Mouse (Mus musculus): ENCODE measurements around the gene Fastk. TPM values are rescaled to one million over a fixed set of nuclear protein-coding genes. Genes with fewer than 3 reads are reported as not detected.
A peak's percentile ranks its signal among the peaks of the same experiment; 100 is the strongest.

Gene Fastk
- polyA plus RNA-seq, 1 experiment from 2014 or later, result 143 TPM

GRCm38 (mm10) chr5:24477909-24478308, 32.8 kb upstream of the Fastk start:
- H3K9me3 ChIP-seq (ENCODE audit: low read length), result no peaks in the 10 kb centered on the region
- no peak overlapping the region for H3K4me2 ChIP-seq (replicated peaks; ENCODE audit: low read depth, low read length)
- WGBS, result 56% methylated on average over 9 of the region's 9 CpGs
- H3K4me3 ChIP-seq (ENCODE audit: low read length), result no peak overlapping the region
- ATAC-seq (ENCODE audit: low FRiP score, low TSS enrichment), result no peak
- no peak overlapping the region for H3K9ac ChIP-seq (replicated peaks; ENCODE audit: low read length)
- H3K4me1 ChIP-seq (ENCODE audit: insufficient read depth, low read length), result peaks cover 37% of the 10 kb centered on the region
- H3K27ac ChIP-seq (ENCODE audit: low read length), result no peak overlapping the region
- peaks cover 39% of the 10 kb centered on the region for H3K36me3 ChIP-seq (ENCODE audit: insufficient read depth, low read length)
- H3K27me3 ChIP-seq (ENCODE audit: insufficient read depth, low read length), result no peaks in the 10 kb centered on the region; the same call in 1 of the 2 replicates

GRCm38 (mm10) chr5:24475476-24476241, 30.6 kb upstream of the Fastk start:
- Histone ChIP-seq H3K4me3 (ENCODE audit: low read length) (peak overlapping the region; percentile 54), H3K27ac (ENCODE audit: low read length) (no peak overlapping the region), H3K27me3 (ENCODE audit: insufficient read depth, low read length) (no peaks in the 10 kb centered on the region; the same call in 1 of the 2 replicates), H3K36me3 (ENCODE audit: insufficient read depth, low read length) (peaks cover 38% of the 10 kb centered on the region), H3K4me2 (replicated peaks; ENCODE audit: low read depth, low read length) (peak overlapping the region; percentile 85), H3K9me3 (ENCODE audit: low read length) (no peaks in the 10 kb centered on the region), H3K4me1 (ENCODE audit: insufficient read depth, low read length) (peaks cover 27% of the 10 kb centered on the region), H3K9ac (replicated peaks; ENCODE audit: low read length) (no peak overlapping the region)
- peak; percentile 21; the same call in 1 of the 2 replicates for ATAC-seq (ENCODE audit: low FRiP score, low TSS enrichment)
- WGBS, result 79% methylated on average over 6 of the region's 6 CpGs

GRCm38 (mm10) chr5:24474723-24475261, 29.7 kb upstream of the Fastk start:
- Histone ChIP-seq H3K4me3 (ENCODE audit: low read length) (peak overlapping the region; percentile 54), H3K4me2 (replicated peaks; ENCODE audit: low read depth, low read length) (peak overlapping the region; percentile 85), H3K9ac (replicated peaks; ENCODE audit: low read length) (peak overlapping the region; percentile 64), H3K27ac (ENCODE audit: low read length) (no peak overlapping the region), H3K27me3 (ENCODE audit: insufficient read depth, low read length) (no peaks in the 10 kb centered on the region; the same call in 1 of the 2 replicates), H3K4me1 (ENCODE audit: insufficient read depth, low read length) (peaks cover 27% of the 10 kb centered on the region), H3K36me3 (ENCODE audit: insufficient read depth, low read length) (peaks cover 29% of the 10 kb centered on the region), H3K9me3 (ENCODE audit: low read length) (no peaks in the 10 kb centered on the region)
- WGBS, result 2% methylated on average over 67 of the region's 67 CpGs
- ATAC-seq (ENCODE audit: low FRiP score, low TSS enrichment), result no peak

GRCm38 (mm10) chr5:24474025-24474722, 29.1 kb upstream of the Fastk start:
- Histone ChIP-seq H3K36me3 (ENCODE audit: insufficient read depth, low read length) (peaks cover 24% of the 10 kb centered on the region), H3K4me1 (ENCODE audit: insufficient read depth, low read length) (peaks cover 27% of the 10 kb centered on the region), H3K4me3 (ENCODE audit: low read length) (peak overlapping the region; percentile 54), H3K9me3 (ENCODE audit: low read length) (no peaks in the 10 kb centered on the region), H3K27me3 (ENCODE audit: insufficient read depth, low read length) (no peaks in the 10 kb centered on the region; the same call in 1 of the 2 replicates), H3K27ac (ENCODE audit: low read length) (no peak overlapping the region), H3K4me2 (replicated peaks; ENCODE audit: low read depth, low read length) (peak overlapping the region; percentile 85), H3K9ac (replicated peaks; ENCODE audit: low read length) (peak overlapping the region; percentile 64)
- WGBS, result 4% methylated on average over 66 of the region's 77 CpGs
- ATAC-seq (ENCODE audit: low FRiP score, low TSS enrichment), result peak; percentile 32

GRCm38 (mm10) chr5:24472884-24473619, 28.0 kb upstream of the Fastk start:
- no peak overlapping the region for H3K27ac ChIP-seq (ENCODE audit: low read length)
- ATAC-seq (ENCODE audit: low FRiP score, low TSS enrichment), result 0 out of 2 replicates have a peak, but pooled peaks have one; percentile 6
- H3K4me1 ChIP-seq (ENCODE audit: insufficient read depth, low read length), result peaks cover 27% of the 10 kb centered on the region
- H3K9ac ChIP-seq (replicated peaks; ENCODE audit: low read length), result no peak overlapping the region
- H3K4me2 ChIP-seq (replicated peaks; ENCODE audit: low read depth, low read length), result 0 out of 2 replicates have a peak overlapping the region, but pooled peaks have one; percentile 0
- peaks cover 13% of the 10 kb centered on the region for H3K36me3 ChIP-seq (ENCODE audit: insufficient read depth, low read length)
- no peaks in the 10 kb centered on the region for H3K9me3 ChIP-seq (ENCODE audit: low read length)
- WGBS, result 46% methylated on average over 6 of the region's 7 CpGs
- H3K4me3 ChIP-seq (ENCODE audit: low read length), result no peak overlapping the region
- no peaks in the 10 kb centered on the region; the same call in 1 of the 2 replicates for H3K27me3 ChIP-seq (ENCODE audit: insufficient read depth, low read length)

- no peak overlapping the region for H3K9ac ChIP-seq (replicated peaks; ENCODE audit: low read length)
- H3K27ac ChIP-seq (ENCODE audit: low read length), result no peak overlapping the region
- ATAC-seq (ENCODE audit: low FRiP score, low TSS enrichment), result peak; percentile 62; the same call in 1 of the 2 replicates
- peaks cover 22% of the 10 kb centered on the region for H3K4me1 ChIP-seq (ENCODE audit: insufficient read depth, low read length)
- no peak overlapping the region for H3K4me2 ChIP-seq (replicated peaks; ENCODE audit: low read depth, low read length)
- 9% methylated on average over 5 of the region's 5 CpGs for WGBS
- no peaks in the 10 kb centered on the region; the same call in 1 of the 2 replicates for H3K27me3 ChIP-seq (ENCODE audit: insufficient read depth, low read length)
- H3K4me3 ChIP-seq (ENCODE audit: low read length), result no peak overlapping the region
- no peaks in the 10 kb centered on the region for H3K9me3 ChIP-seq (ENCODE audit: low read length)
- no peaks in the 10 kb centered on the region for H3K36me3 ChIP-seq (ENCODE audit: insufficient read depth, low read length)
Measured at GRCm38 (mm10) chr5:24470600-24470999, 25.5 kb upstream of the Fastk start.

- Histone ChIP-seq H3K4me1 (ENCODE audit: insufficient read depth, low read length) (no peaks in the 10 kb centered on the region), H3K4me3 (ENCODE audit: low read length) (no peak overlapping the region), H3K9ac (replicated peaks; ENCODE audit: low read length) (no peak overlapping the region), H3K9me3 (ENCODE audit: low read length) (no peaks in the 10 kb centered on the region), H3K27ac (ENCODE audit: low read length) (no peak overlapping the region), H3K27me3 (ENCODE audit: insufficient read depth, low read length) (no peaks in the 10 kb centered on the region), H3K4me2 (replicated peaks; ENCODE audit: low read depth, low read length) (no peak overlapping the region), H3K36me3 (ENCODE audit: insufficient read depth, low read length) (no peaks in the 10 kb centered on the region; the same call in 1 of the 2 replicates)
- ATAC-seq (ENCODE audit: low FRiP score, low TSS enrichment), result no peak
- 69% methylated on average over 12 of the region's 12 CpGs for WGBS
Measured at GRCm38 (mm10) chr5:24466762-24467161, 21.7 kb upstream of the Fastk start.

GRCm38 (mm10) chr5:24455613-24456012, 10.5 kb upstream of the Fastk start:
- no peaks in the 10 kb centered on the region for H3K9me3 ChIP-seq (ENCODE audit: low read length)
- WGBS, result 60% methylated on average over 7 of the region's 7 CpGs
- no peak overlapping the region for H3K4me3 ChIP-seq (ENCODE audit: low read length)
- ATAC-seq (ENCODE audit: low FRiP score, low TSS enrichment), result no peak
- H3K4me1 ChIP-seq (ENCODE audit: insufficient read depth, low read length), result peaks cover 40% of the 10 kb centered on the region
- peak overlapping the region; percentile 73 for H3K27ac ChIP-seq (ENCODE audit: low read length)
- no peaks in the 10 kb centered on the region for H3K27me3 ChIP-seq (ENCODE audit: insufficient read depth, low read length)
- no peak overlapping the region for H3K9ac ChIP-seq (replicated peaks; ENCODE audit: low read length)
- H3K4me2 ChIP-seq (replicated peaks; ENCODE audit: low read depth, low read length), result peak overlapping the region; percentile 29
- H3K36me3 ChIP-seq (ENCODE audit: insufficient read depth, low read length), result no peaks in the 10 kb centered on the region

GRCm38 (mm10) chr5:24455076-24455475, 10.0 kb upstream of the Fastk start:
- H3K4me3 ChIP-seq (ENCODE audit: low read length), result no peak overlapping the region
- H3K36me3 ChIP-seq (ENCODE audit: insufficient read depth, low read length), result no peaks in the 10 kb centered on the region
- no peak for ATAC-seq (ENCODE audit: low FRiP score, low TSS enrichment)
- H3K27me3 ChIP-seq (ENCODE audit: insufficient read depth, low read length), result no peaks in the 10 kb centered on the region
- peak overlapping the region; percentile 73 for H3K27ac ChIP-seq (ENCODE audit: low read length)
- no peaks in the 10 kb centered on the region for H3K9me3 ChIP-seq (ENCODE audit: low read length)
- peaks cover 40% of the 10 kb centered on the region for H3K4me1 ChIP-seq (ENCODE audit: insufficient read depth, low read length)
- peak overlapping the region; percentile 29 for H3K4me2 ChIP-seq (replicated peaks; ENCODE audit: low read depth, low read length)
- H3K9ac ChIP-seq (replicated peaks; ENCODE audit: low read length), result peak overlapping the region; percentile 11; the same call in 1 of the 2 replicates
- WGBS, result 70% methylated on average over 3 of the region's 3 CpGs
